Mouse (Mus musculus): ENCODE measurements around the gene D1Pas1.

DNA sequence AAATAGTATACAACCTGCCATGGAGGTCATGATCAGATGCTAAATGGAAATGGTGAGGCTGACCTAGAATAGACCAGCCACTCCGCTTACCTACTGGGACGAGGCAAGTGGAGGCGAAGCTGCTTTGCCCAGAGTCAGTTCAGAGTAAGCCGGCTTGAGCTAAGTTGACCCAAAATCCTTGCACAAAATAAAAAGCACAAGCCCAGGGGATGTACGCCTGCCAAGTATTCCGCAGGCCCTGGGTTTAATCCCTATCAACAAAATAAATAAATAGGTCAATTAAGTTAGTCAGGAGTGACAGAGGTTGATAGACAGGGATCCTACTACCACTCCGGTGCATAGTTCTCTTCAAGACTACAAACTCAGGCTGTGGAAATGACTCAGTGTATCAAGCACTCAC is 41.0 kb downstream of the D1Pas1 start:
- TF ChIP-seq CTCF (IDR thresholded peaks at IDR 0.05; ENCODE audit: insufficient read depth, low read depth, low read length), result no peak
- TF ChIP-seq POLR2A (IDR thresholded peaks at IDR 0.05; ENCODE audit: insufficient read depth, low read depth, low read length), result no peak

Data from olfactory bulb, adult 2 months (tissue).